Mouse (Mus musculus): ENCODE results near the gene Phf12. TPM values are rescaled to one million over a fixed set of nuclear protein-coding genes. Genes with fewer than 3 reads are reported as not detected.
A peak's percentile ranks its signal among the peaks of the same experiment; 100 is the strongest.

Gene Phf12
- 20.7 and 24.5 TPM in 2 replicates for polyA plus RNA-seq (2015; fragmentation: Nextera tagmentation; extraction: Ambion mirVana)

DNA sequence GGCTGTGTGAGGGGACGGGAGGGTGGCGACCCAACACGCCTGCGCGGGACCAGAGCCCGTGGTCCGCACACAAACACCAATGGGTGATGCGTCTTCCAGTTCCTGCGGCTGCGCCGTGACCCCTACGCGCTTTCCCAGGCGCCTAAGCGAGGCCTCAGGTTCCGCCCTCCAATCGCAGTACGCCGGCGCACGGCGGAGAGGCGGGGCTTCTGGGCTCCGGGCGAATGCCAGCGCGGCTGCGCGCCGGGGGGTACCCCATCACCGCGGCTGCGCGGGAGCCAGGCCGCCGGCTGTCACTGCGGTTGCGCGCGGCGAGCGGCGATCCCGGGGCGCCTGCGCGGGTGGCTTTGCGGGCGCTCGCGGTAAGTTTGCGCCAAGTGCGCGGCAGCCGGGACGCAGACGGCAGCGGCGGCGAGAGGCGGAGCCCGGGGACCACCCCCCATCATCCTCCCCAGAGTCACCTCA is at the start of gene Phf12:
TSS of gene Phf12 (plus strand) at position 314 of the 465 bp plus-strand sequence.
- under 1% methylated on average over 38 of the region's 62 CpGs for WGBS
- ATAC-seq = peak; percentile 84

DNA sequence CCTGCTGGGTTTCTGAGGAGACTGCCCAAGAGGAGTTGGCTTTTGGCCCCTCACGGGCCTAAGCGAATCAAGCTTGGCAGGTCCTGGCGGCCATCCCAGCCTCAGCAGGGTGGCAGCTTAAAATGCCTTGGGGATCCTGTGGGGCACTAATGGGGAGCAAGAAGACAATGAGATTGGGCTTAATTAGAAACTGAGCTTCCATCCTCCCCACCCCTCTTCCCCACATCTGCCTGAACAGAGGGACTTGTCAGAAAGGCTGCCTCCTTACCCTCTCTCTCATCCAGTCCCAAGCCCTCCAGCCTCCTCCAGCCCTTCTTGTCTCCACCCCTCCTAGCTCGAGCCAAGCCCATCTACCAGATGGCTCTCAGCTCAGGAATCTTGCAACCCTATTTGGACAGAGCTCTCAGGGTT is 48.4 kb upstream of the Phf12 start:
- peak; percentile 54 for ATAC-seq
- 0% methylated on average over 4 of the region's 4 CpGs for WGBS
- H3K27ac ChIP-seq = peak overlapping the region; percentile 94
- peaks cover 89% of the 10 kb centered on the region for H3K4me1 ChIP-seq
- peak overlapping the region; percentile 90 for H3K4me2 ChIP-seq
- H3K36me3 ChIP-seq (ENCODE audit: poor library complexity, severe bottlenecking) = no peaks in the 10 kb centered on the region
- H3K9me3 ChIP-seq (replicated peaks) = no peaks in the 10 kb centered on the region
- H3K4me3 ChIP-seq = peak overlapping the region; percentile 96
- peak overlapping the region; percentile 94 for H3K9ac ChIP-seq
- peaks cover 28% of the 10 kb centered on the region for H3K27me3 ChIP-seq

More for the DNA sequence above, at the start of gene Phf12:
- Histone ChIP-seq H3K4me2 (peak within 1 kb of the TSS; percentile 91), H3K4me3 (peak within 1 kb of the TSS; percentile 99), H3K27me3 (peaks cover 12% of the 10 kb centered on the region; the same call in 1 of the 2 replicates), H3K27ac (peak within 1 kb of the TSS; percentile 97), H3K9ac (peak within 1 kb of the TSS; percentile 99), H3K36me3 (ENCODE audit: poor library complexity, severe bottlenecking) (peaks cover 30% of the 10 kb centered on the region), H3K9me3 (replicated peaks) (no peaks in the 10 kb centered on the region), H3K4me1 (peaks cover 30% of the 10 kb centered on the region)

DNA sequence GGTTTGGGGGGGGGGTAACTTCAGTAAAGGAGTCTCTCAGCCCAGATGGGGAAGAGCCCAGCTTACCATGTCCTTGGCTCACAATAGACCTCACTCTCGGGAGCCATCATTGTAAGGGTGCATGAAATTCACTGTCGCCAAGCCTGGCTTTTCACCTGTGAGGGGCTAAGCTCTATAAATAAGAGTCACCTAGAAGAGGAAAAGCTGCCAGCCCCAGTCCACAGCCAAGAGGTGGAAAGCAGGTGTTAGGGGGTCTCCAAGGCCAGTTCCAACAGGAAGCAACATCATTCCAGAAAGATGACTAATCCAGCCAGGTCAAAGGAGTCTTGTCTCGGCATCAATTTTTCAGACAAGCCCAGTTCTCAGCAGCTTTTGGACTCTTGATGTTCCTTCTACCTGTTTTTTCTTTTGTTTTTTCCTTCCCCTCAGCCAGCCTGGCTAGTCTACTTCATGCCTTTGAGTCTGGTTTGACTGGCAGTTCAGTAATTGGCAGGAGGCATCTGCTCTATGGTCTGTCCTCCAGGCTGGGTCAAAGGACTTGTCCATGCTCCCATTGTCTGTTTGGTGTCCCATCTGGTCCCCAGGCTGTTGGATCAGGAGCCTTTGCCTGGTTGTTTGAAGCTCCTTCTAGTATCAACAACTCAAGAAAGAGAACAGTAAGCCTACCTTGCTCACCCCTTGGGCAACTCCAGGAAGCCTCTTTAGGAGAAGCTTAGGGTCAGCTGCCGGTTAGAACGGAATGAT is 47.8 kb upstream of the Phf12 start:
- WGBS = 43% methylated on average over 5 of the region's 5 CpGs
- no peaks in the 10 kb centered on the region for H3K36me3 ChIP-seq (ENCODE audit: poor library complexity, severe bottlenecking)
- H3K27ac ChIP-seq = peak overlapping the region; percentile 94
- peak overlapping the region; percentile 96 for H3K4me3 ChIP-seq
- ATAC-seq = no peak
- H3K4me2 ChIP-seq = peak overlapping the region; percentile 90
- H3K27me3 ChIP-seq = peaks cover 31% of the 10 kb centered on the region
- H3K4me1 ChIP-seq = peaks cover 90% of the 10 kb centered on the region
- H3K9ac ChIP-seq = peak overlapping the region; percentile 94
- no peaks in the 10 kb centered on the region for H3K9me3 ChIP-seq (replicated peaks)

DNA sequence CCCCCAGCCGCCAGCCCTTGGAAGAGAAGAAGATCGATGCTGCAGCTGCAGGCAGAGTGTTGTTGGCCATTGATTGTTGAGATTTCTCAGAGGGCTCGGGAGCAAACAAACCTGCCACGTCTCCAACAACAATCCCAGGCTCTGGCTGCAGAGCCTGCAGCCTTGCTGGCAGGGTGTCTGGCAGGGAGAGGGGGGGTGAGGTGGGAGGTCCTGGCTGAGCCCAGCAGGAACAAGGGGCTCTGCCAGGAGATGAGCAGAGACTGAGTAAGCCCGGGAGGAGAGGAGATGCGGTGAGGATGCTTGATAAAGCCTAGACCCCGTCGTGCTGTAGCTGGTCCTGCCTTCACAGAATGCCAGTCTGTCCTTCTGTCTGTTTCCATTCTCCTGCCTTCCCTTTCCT is 45.7 kb upstream of the Phf12 start:
- ATAC-seq = no peak
- peak overlapping the region; percentile 57 for H3K27ac ChIP-seq
- H3K9ac ChIP-seq = peak overlapping the region; percentile 65
- WGBS = 16% methylated on average over 8 of the region's 8 CpGs
- H3K4me3 ChIP-seq = peak overlapping the region; percentile 9; the same call in 1 of the 2 replicates
- no peaks in the 10 kb centered on the region for H3K36me3 ChIP-seq (ENCODE audit: poor library complexity, severe bottlenecking)
- H3K4me1 ChIP-seq = peaks cover 94% of the 10 kb centered on the region
- H3K9me3 ChIP-seq (replicated peaks) = no peaks in the 10 kb centered on the region
- H3K27me3 ChIP-seq = peaks cover 35% of the 10 kb centered on the region
- peak overlapping the region; percentile 48 for H3K4me2 ChIP-seq

DNA sequence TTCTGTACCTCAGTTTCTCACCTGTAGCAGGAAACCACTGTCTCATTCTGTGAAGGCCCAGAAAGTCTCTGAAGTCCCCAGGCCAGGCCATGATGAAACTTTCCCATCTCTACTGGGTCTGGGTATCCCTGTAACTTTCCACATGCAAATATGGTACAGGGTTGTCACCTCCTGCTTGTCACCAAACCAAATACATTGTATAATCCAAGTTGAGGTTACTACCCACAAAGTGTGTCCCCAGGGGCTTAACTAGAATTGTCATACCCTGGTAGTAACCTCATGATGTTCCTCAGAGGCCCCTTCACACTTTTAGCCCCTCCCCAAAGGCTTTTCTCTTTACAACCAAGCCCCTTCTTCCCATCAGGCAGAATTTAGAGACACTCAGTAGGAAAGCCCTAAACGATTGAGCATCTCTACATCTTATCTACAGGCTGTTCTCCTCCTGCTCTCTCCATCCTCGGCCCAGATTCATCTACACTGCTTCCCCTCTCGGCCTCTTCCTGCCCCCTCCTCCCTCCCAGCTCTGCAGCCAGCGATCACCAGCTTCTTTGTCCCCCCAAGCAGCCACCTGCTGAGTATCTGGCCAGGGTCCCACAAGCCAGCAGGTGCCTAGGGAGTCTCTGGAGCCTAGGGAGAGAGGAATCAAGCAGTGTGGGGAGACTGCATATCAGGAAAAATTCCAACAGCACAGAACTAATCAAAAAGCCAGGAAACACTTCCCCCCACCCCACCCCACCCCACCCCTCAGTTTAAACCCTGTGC is 44.7 kb upstream of the Phf12 start:
- Histone ChIP-seq H3K4me1 (peaks cover 94% of the 10 kb centered on the region), H3K4me3 (no peak overlapping the region), H3K27ac (peak overlapping the region; percentile 40; the same call in 1 of the 2 replicates), H3K9me3 (replicated peaks) (no peaks in the 10 kb centered on the region), H3K27me3 (peaks cover 26% of the 10 kb centered on the region), H3K4me2 (peak overlapping the region; percentile 33), H3K36me3 (ENCODE audit: poor library complexity, severe bottlenecking) (no peaks in the 10 kb centered on the region), H3K9ac (peak overlapping the region; percentile 41; the same call in 1 of the 2 replicates)
- whole genome bisulfite sequencing = 8% methylated on average over 4 of the region's 4 CpGs
- ATAC-seq = no peak

DNA sequence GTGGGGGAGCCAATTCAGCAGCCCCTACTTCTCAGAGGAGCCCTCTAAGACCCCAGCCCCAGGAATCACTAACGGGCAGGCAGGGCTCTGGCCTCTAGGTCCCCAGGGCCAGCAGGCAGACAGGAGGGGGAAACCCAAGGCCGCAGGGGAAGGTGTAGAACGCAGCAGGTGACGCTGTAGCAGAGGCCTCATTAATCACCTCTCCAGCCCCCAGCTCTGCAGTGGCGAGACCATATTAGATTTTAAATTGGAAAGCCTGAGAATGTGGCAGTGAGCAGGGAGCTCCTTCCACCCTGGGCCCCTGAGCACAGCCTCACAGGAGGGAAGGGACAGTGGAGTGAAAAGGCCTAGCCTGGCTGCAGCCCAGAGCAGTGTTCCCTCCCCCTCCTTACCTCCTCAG is 40.3 kb upstream of the Phf12 start:
- Histone ChIP-seq H3K4me1 (peaks cover 77% of the 10 kb centered on the region), H3K27ac (peak overlapping the region; percentile 59), H3K27me3 (peaks cover 29% of the 10 kb centered on the region), H3K9ac (peak overlapping the region; percentile 51), H3K9me3 (replicated peaks) (no peaks in the 10 kb centered on the region), H3K4me2 (peak overlapping the region; percentile 10; the same call in 1 of the 2 replicates), H3K4me3 (no peak overlapping the region), H3K36me3 (ENCODE audit: poor library complexity, severe bottlenecking) (peaks cover 4% of the 10 kb centered on the region; the same call in 1 of the 2 replicates)
- WGBS = 20% methylated on average over 5 of the region's 5 CpGs
- ATAC-seq = no peak

DNA sequence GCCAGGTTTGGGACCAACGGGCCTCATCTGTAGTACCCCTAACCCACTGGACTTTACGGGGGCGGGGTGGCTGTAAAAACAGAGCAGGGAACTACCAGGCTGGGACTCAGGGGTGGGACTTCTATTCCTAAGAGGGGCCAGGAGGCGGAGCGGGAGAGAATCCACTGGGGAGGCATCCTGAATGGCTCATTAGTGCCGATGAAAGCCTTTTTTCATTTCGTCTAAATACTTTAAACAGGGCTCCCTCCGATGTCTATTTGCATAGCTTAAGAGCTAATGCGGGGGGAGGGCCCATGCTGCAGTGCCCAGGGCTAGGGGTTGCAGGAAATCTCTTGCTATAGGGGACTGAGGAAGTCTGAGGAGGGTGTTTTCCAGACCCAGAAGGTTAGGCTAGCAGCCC is 34.7 kb upstream of the Phf12 start:
- H3K27me3 ChIP-seq = peaks cover 46% of the 10 kb centered on the region

DNA sequence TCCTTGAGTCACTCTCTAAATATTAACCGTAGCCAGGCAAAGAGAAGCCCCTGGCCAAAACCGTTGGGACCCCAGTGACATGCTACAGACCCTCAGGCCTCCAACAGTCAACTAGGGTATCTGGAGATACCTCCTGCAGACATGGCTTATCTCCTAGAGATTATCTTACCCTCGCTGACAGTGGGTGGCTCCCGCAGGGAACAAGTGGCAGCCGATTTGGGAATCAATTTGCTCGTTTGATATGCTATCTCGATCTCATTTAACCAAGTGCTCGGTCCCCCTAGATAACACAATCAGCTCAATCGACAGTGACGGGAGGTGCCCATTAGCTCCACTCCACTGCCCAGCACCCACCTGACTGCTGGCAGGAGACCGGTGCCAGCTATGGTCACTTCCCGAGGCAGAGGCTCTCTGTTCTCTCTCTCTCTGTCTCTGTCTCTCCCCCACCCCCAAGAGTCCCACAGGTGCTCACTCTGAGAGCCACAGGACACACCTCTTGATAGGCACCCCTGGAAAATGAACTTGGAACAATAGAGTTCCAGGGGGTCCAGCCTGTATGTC is 32.3 kb upstream of the Phf12 start:
- H3K4me2 ChIP-seq = peak overlapping the region; percentile 15
- H3K4me1 ChIP-seq = peaks cover 66% of the 10 kb centered on the region
- WGBS = 33% methylated on average over 12 of the region's 12 CpGs

More for the DNA sequence above, 34.7 kb upstream of the Phf12 start:
- H3K9me3 ChIP-seq (replicated peaks) = no peaks in the 10 kb centered on the region
- 0% methylated on average over 9 of the region's 9 CpGs for WGBS
- H3K9ac ChIP-seq = peak overlapping the region; percentile 58
- H3K27ac ChIP-seq = peak overlapping the region; percentile 82
- peak; percentile 84 for ATAC-seq
- peak overlapping the region; percentile 51 for H3K4me2 ChIP-seq
- H3K4me3 ChIP-seq = peak overlapping the region; percentile 9; the same call in 1 of the 2 replicates
- H3K4me1 ChIP-seq = peaks cover 70% of the 10 kb centered on the region
- H3K36me3 ChIP-seq (ENCODE audit: poor library complexity, severe bottlenecking) = peaks cover 4% of the 10 kb centered on the region; the same call in 1 of the 2 replicates

DNA sequence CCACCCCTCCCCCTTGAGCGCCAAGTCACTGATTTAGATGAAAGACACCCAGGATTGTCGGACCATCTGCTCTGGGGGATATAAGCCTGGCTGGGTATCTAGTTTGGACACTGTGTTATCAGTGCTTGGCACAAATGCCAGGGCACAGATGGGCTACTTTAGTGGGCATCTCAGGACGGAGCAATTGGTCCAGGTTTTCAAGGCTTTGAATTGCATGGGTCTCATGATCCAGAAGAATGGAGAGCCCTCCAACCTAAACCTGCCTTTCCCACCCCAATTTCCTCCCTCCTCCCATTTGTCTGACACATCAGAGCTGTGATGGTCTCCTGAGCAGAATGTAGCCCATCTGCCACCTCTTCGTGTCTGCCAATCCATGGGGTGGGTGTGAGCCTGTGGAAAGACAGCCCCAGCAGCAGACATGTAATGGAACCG is 31.7 kb upstream of the Phf12 start:
- H3K9ac ChIP-seq = no peak overlapping the region
- 75% methylated on average over 5 of the region's 5 CpGs for WGBS
- H3K27me3 ChIP-seq = peaks cover 50% of the 10 kb centered on the region
- peaks cover 71% of the 10 kb centered on the region for H3K4me1 ChIP-seq
- peak; percentile 75 for ATAC-seq
- no peak overlapping the region for H3K4me3 ChIP-seq
- peak overlapping the region; percentile 74 for H3K27ac ChIP-seq
- no peaks in the 10 kb centered on the region for H3K9me3 ChIP-seq (replicated peaks)
- H3K4me2 ChIP-seq = peak overlapping the region; percentile 15
- peaks cover 27% of the 10 kb centered on the region for H3K36me3 ChIP-seq (ENCODE audit: poor library complexity, severe bottlenecking)

More for the DNA sequence above, 32.3 kb upstream of the Phf12 start:
- no peak overlapping the region for H3K4me3 ChIP-seq
- peaks cover 25% of the 10 kb centered on the region for H3K36me3 ChIP-seq (ENCODE audit: poor library complexity, severe bottlenecking)
- ATAC-seq = no peak
- no peaks in the 10 kb centered on the region for H3K9me3 ChIP-seq (replicated peaks)
- H3K9ac ChIP-seq = no peak overlapping the region
- peaks cover 56% of the 10 kb centered on the region for H3K27me3 ChIP-seq
- peak overlapping the region; percentile 65 for H3K27ac ChIP-seq

DNA sequence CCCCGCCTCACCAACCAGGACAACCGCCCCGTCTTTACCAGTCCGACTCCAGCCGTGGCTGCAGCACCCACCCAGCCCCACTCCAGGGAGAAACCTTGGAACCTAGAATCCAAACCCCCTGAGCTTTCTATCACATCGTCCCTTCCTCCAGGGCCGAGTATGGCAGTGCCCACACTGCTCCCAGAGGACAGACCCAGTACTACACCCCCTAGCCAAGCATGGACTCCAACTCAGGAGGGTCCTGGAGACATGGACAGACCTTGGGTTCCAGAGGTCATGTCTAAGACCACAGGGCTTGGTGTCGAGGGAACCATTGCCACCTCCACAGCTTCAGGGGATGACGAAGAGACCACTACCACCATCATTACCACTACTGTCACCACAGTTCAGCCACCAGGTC is 28.9 kb upstream of the Phf12 start:
- Histone ChIP-seq H3K27me3 (peaks cover 53% of the 10 kb centered on the region), H3K9me3 (replicated peaks) (no peaks in the 10 kb centered on the region), H3K9ac (no peak overlapping the region), H3K36me3 (ENCODE audit: poor library complexity, severe bottlenecking) (peaks cover 29% of the 10 kb centered on the region), H3K4me3 (no peak overlapping the region), H3K4me1 (peaks cover 72% of the 10 kb centered on the region), H3K27ac (no peak overlapping the region), H3K4me2 (no peak overlapping the region)
- WGBS = 58% methylated on average over 9 of the region's 9 CpGs
- ATAC-seq = no peak

DNA sequence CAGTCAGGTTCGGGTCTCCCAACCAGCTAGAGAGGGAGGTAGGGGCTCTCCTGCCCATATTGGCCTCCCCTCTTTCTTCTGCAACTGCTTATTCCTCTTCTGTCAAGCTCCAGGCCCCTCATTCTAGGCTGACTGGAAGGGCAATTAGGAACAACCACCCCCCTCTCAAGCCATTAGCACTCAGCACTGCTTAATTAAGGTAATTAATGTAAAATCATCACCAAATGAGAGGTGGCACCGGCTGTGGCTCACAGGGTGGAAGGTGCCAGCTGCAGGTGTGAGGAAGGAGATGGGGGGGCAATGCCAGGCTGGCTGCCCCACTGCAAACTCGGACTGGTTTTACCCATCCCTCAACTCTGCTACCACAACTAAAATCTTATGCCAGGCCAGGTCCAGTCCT is 26.1 kb upstream of the Phf12 start:
- Histone ChIP-seq H3K9ac (0 out of 2 replicates have a peak overlapping the region, but pooled peaks have one; percentile 5), H3K4me3 (no peak overlapping the region), H3K36me3 (ENCODE audit: poor library complexity, severe bottlenecking) (peaks cover 29% of the 10 kb centered on the region), H3K27me3 (peaks cover 49% of the 10 kb centered on the region), H3K9me3 (replicated peaks) (no peaks in the 10 kb centered on the region), H3K4me1 (peaks cover 73% of the 10 kb centered on the region), H3K4me2 (0 out of 2 replicates have a peak overlapping the region, but pooled peaks have one; percentile 1), H3K27ac (peak overlapping the region; percentile 64)
- whole genome bisulfite sequencing = 25% methylated on average over 3 of the region's 3 CpGs
- ATAC-seq = peak; percentile 46
